Mouse (Mus musculus): ENCODE results near the gene Ifi47. TPM values are rescaled to one million over a fixed set of nuclear protein-coding genes. Genes with fewer than 3 reads are reported as not detected.

Ifi47 gene
- total and polyA plus RNA-seq, 3 experiments: 2.3 to 6.2 (median 2.7) TPM

GRCm38 (mm10) chr11:49105752-49106151 lies 29.4 kb downstream of the Ifi47 start:
- H3K9ac ChIP-seq (ENCODE audit: insufficient read depth, low read depth): no peak overlapping the region
- H3K9me3 ChIP-seq (replicated peaks; ENCODE audit: low read length): no peaks in the 10 kb centered on the region
- H3K4me3 ChIP-seq (replicated peaks in 1 of 3; ENCODE audit: low read depth in 2 of 3, low read length in 2 of 3, poor library complexity in 1 of 3): no peak overlapping the region
- peaks cover 0 to 3% of the 10 kb centered on the region in 2 experiments for H3K36me3 ChIP-seq (replicated peaks in 1 of 2; ENCODE audit: control insufficient read depth in 1 of 2, insufficient read depth in 1 of 2, low read length in 1 of 2)
- H3K79me2 ChIP-seq (replicated peaks; ENCODE audit: control insufficient read depth, extremely low read depth, insufficient read depth, poor library complexity, severe bottlenecking): no peaks in the 10 kb centered on the region
- peaks cover 10 to 43% of the 10 kb centered on the region in 2 experiments; a peak in 3 of 4 replicates for H3K4me1 ChIP-seq (ENCODE audit: control insufficient read depth in 1 of 2, insufficient read depth in 2 of 2)
- dilution Hi-C loops (cut with MboI; ENCODE audit: extremely low pct_ligation_motif_present, extremely low pct_unique_long_range_greater_than_20kb, low sequenced_read_pairs) (no loop called here), in situ Hi-C loops (cut with MboI; ENCODE audit: low pct_ligation_motif_present, low pct_unique_long_range_greater_than_20kb, low sequenced_read_pairs) (loop anchor here (25.0 kb wide), 1 partner anchor 157 kb away; no protein-coding TSS in a partner anchor)
- H3K27me3 ChIP-seq (replicated peaks): no peaks in the 10 kb centered on the region
- TF ChIP-seq BHLHE40 (IDR thresholded peaks at IDR 0.05; ENCODE audit: low read depth, low read length) (no peak), JUND (conservative IDR thresholded peaks at IDR 0.05; ENCODE audit: low read depth, low read length) (no peak), NELFE (IDR thresholded peaks at IDR 0.05; ENCODE audit: low read depth, low read length) (no peak), POLR2AphosphoS2 (IDR thresholded peaks at IDR 0.05; ENCODE audit: low read depth, low read length) (no peak), TBP (conservative IDR thresholded peaks at IDR 0.05; ENCODE audit: low read depth, low read length) (no peak), CHD1 (IDR thresholded peaks at IDR 0.05; ENCODE audit: low read depth, low read length) (no peak), E2F4 (IDR thresholded peaks at IDR 0.05; ENCODE audit: insufficient replicate concordance, low read depth, low read length) (no peak), USF1 (IDR thresholded peaks at IDR 0.05; ENCODE audit: low read depth, low read length) (no peak), ZMIZ1 (IDR thresholded peaks at IDR 0.05; ENCODE audit: low read depth, low read length) (no peak)
- no peak for DNase-seq (ENCODE audit: extremely low read depth)
- H3K4me2 ChIP-seq (ENCODE audit: insufficient read depth, low read depth, poor library complexity, severe bottlenecking): no peak overlapping the region
- no peak overlapping the region for H3K27ac ChIP-seq (ENCODE audit: insufficient read depth, low read depth)

GRCm38 (mm10) chr11:49107650-49108537 lies 31.5 kb downstream of the Ifi47 start:
- Histone ChIP-seq H3K4me3 (replicated peaks in 1 of 3; ENCODE audit: low read depth in 2 of 3, low read length in 2 of 3, poor library complexity in 1 of 3) (no peak overlapping the region), H3K27ac (ENCODE audit: insufficient read depth, low read depth) (0 out of 2 replicates have a peak overlapping the region, but pooled peaks have one; percentile 3), H3K36me3 (replicated peaks in 1 of 2; ENCODE audit: control insufficient read depth in 1 of 2, insufficient read depth in 1 of 2, low read length in 1 of 2) (peaks cover 0 to 2% of the 10 kb centered on the region in 2 experiments), H3K9me3 (replicated peaks; ENCODE audit: low read length) (no peaks in the 10 kb centered on the region), H3K4me1 (ENCODE audit: control insufficient read depth in 1 of 2, insufficient read depth in 2 of 2) (peaks cover 4 to 25% of the 10 kb centered on the region in 2 experiments; a peak in 3 of 4 replicates), H3K9ac (ENCODE audit: insufficient read depth, low read depth) (peak overlapping the region; percentile 10), H3K27me3 (replicated peaks) (peaks cover 2% of the 10 kb centered on the region), H3K4me2 (ENCODE audit: insufficient read depth, low read depth, poor library complexity, severe bottlenecking) (no peak overlapping the region), H3K79me2 (replicated peaks; ENCODE audit: control insufficient read depth, extremely low read depth, insufficient read depth, poor library complexity, severe bottlenecking) (no peaks in the 10 kb centered on the region)
- dilution Hi-C loops (cut with MboI; ENCODE audit: extremely low pct_ligation_motif_present, extremely low pct_unique_long_range_greater_than_20kb, low sequenced_read_pairs): no loop called here
- in situ Hi-C loops (cut with MboI; ENCODE audit: low pct_ligation_motif_present, low pct_unique_long_range_greater_than_20kb, low sequenced_read_pairs): loop anchor here (25.0 kb wide), 1 partner anchor 154 kb away; no protein-coding TSS in a partner anchor
- DNase-seq (ENCODE audit: extremely low read depth): peak; percentile 60
- TF ChIP-seq USF2 (conservative IDR thresholded peaks at IDR 0.05; ENCODE audit: low read depth, low read length): no peak
- no peak for TF ChIP-seq RAD21 (IDR thresholded peaks at IDR 0.05; ENCODE audit: low read depth, low read length)
- TF ChIP-seq CHD2 (IDR thresholded peaks at IDR 0.05; ENCODE audit: low read length): no peak
- no peak for TF ChIP-seq TBP (conservative IDR thresholded peaks at IDR 0.05; ENCODE audit: low read depth, low read length)
- TF ChIP-seq EP300 (IDR thresholded peaks at IDR 0.05; ENCODE audit: low read length): no peak
- TF ChIP-seq POLR2AphosphoS2 (IDR thresholded peaks at IDR 0.05; ENCODE audit: low read depth, low read length): no peak
- TF ChIP-seq MAZ (IDR thresholded peaks at IDR 0.05; ENCODE audit: low read depth, low read length): no peak
- TF ChIP-seq NELFE (IDR thresholded peaks at IDR 0.05; ENCODE audit: low read depth, low read length): no peak
- TF ChIP-seq PAX5 (IDR thresholded peaks at IDR 0.05; ENCODE audit: low read length): no peak
- no peak for TF ChIP-seq ZKSCAN1 (IDR thresholded peaks at IDR 0.05; ENCODE audit: borderline replicate concordance, low read depth, low read length)
- TF ChIP-seq MAFK (IDR thresholded peaks at IDR 0.05; ENCODE audit: insufficient replicate concordance, low read length): no peak
- no peak for TF ChIP-seq ELF1 (IDR thresholded peaks at IDR 0.05; ENCODE audit: low read depth, low read length)
- no peak for TF ChIP-seq CTCF (conservative IDR thresholded peaks at IDR 0.05 in 1 of 2, IDR thresholded peaks at IDR 0.05 in 1 of 2; ENCODE audit: low read depth in 2 of 2, low read length in 2 of 2)
- peak; percentile 14; the same call in 1 of the 2 replicates for TF ChIP-seq ZNF384 (IDR thresholded peaks at IDR 0.05; ENCODE audit: low read depth, low read length)
- TF ChIP-seq USF1 (IDR thresholded peaks at IDR 0.05; ENCODE audit: low read depth, low read length): no peak
- no peak for TF ChIP-seq CHD1 (IDR thresholded peaks at IDR 0.05; ENCODE audit: low read depth, low read length)
- TF ChIP-seq ETS1 (conservative IDR thresholded peaks at IDR 0.05; ENCODE audit: low read depth, low read length): peak; percentile 60
- TF ChIP-seq GABPA (IDR thresholded peaks at IDR 0.05; ENCODE audit: insufficient replicate concordance, low read depth, low read length): no peak
- TF ChIP-seq ZC3H11A (IDR thresholded peaks at IDR 0.05; ENCODE audit: low read depth, low read length): no peak
- no peak for TF ChIP-seq TCF12 (IDR thresholded peaks at IDR 0.05; ENCODE audit: low read depth, low read length)
- TF ChIP-seq MYC (IDR thresholded peaks at IDR 0.05; ENCODE audit: low read depth, low read length): no peak
- TF ChIP-seq IRF4 (IDR thresholded peaks at IDR 0.05; ENCODE audit: low read depth, low read length): peak; percentile 62
- TF ChIP-seq NRF1 (IDR thresholded peaks at IDR 0.05; ENCODE audit: low read depth, low read length): no peak
- TF ChIP-seq BHLHE40 (IDR thresholded peaks at IDR 0.05; ENCODE audit: low read depth, low read length): no peak
- no peak for TF ChIP-seq SMC3 (IDR thresholded peaks at IDR 0.05; ENCODE audit: low read depth, low read length)
- TF ChIP-seq E2F4 (IDR thresholded peaks at IDR 0.05; ENCODE audit: insufficient replicate concordance, low read depth, low read length): no peak
- TF ChIP-seq MEF2A (IDR thresholded peaks at IDR 0.05; ENCODE audit: borderline replicate concordance, low read depth, low read length): no peak

Measured in CH12.LX (cell line).